ENCODE assay signal across 8 mouse cellular contexts in the genomic region with DNA sequence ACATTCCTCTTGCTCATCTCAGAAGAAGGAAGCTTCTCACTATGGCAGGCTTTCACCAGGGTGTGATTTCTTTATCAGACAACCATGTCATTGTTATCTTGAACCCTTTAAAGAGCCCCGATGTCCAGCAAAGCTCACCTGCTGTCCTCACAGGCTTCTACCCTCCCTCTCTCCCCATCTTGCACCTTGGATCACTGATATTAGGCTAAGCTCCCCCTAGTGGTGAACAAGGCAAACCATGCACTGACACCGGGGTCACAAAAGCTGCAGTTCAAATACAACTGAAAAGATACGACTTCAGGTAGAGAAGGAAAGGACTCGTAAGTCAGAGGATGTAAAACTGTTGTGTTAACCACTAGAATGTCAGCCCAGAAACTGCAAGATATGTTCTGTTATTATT. TPM values are rescaled to one million over a fixed set of nuclear protein-coding genes. Genes with fewer than 3 reads are reported as not detected.
DNase-seq lines count a peak whose midpoint lies in the region; ATAC-seq lines count a peak whose summit lies in the region.

No protein-coding gene starts in this region.

- no peak overlapping the region for H3K4me2 ChIP-seq in heart, embryonic 11.5 days

- peak; percentile 33 for DNase-seq in heart, adult 8-10 months (ENCODE audit: low spot score)
- DNase-seq in urinary bladder, postnatal 25 days (ENCODE audit: low spot score) = peak; percentile 9
- DNase-seq in urinary bladder, postnatal 36 days (ENCODE audit: low spot score in 2 of 2) = no peak
- peak; percentile 67 for DNase-seq in embryo, embryonic 10.5 days (ENCODE audit: low spot score)
- DNase-seq in right cerebral cortex, adult 2 months (ENCODE audit: low spot score in 2 of 2) = no peak
- DNase-seq in urinary bladder, postnatal 14 days (ENCODE audit: low spot score) = no peak

- no peak overlapping the region for H3K4me3 ChIP-seq in heart, embryonic 11.5 days (ENCODE audit: low read depth, low read length)

- no peak overlapping the region for H3K27ac ChIP-seq in heart, embryonic 11.5 days (ENCODE audit: low read depth, low read length)

- H3K9ac ChIP-seq in heart, embryonic 11.5 days (ENCODE audit: low read depth, low read length) = no peak overlapping the region

- H3K36me3 ChIP-seq in heart, embryonic 11.5 days (ENCODE audit: control insufficient read depth, insufficient read depth, low read length) = no peaks in the 10 kb centered on the region

- no peaks in the 10 kb centered on the region for H3K9me3 ChIP-seq in heart, embryonic 11.5 days (replicated peaks; ENCODE audit: control insufficient read depth, low read length)

- ATAC-seq in heart, embryonic 11.5 days (replicated peaks; ENCODE audit: insufficient number of reproducible peaks, low FRiP score, low TSS enrichment) = no peak
- ATAC-seq in megakaryocyte progenitor cell, adult 5-6 weeks (replicated peaks; ENCODE audit: poor library complexity) = peak; percentile 84

- WGBS in heart, embryonic 11.5 days (ENCODE audit: insufficient replicate concordance) = 28% methylated on average over 4 of the region's 4 CpGs

- no peaks in the 10 kb centered on the region for H3K27me3 ChIP-seq in heart, embryonic 11.5 days (ENCODE audit: control insufficient read depth, insufficient read depth, low read length)

- H3K4me1 ChIP-seq in heart, embryonic 11.5 days (ENCODE audit: control insufficient read depth, insufficient read depth, low read length) = no peaks in the 10 kb centered on the region

RNA-seq across cellular contexts. Expression of gene Arglu1, which starts 43.5 kb away (rescaled TPM):
- total RNA-seq in heart, adult 8-10 months (2022) = 10 to 100 TPM; 21.1 to 35.1 (median 27.4) TPM
- 78.4 and 85.9 TPM in 2 replicates for polyA plus RNA-seq in heart, embryonic 11.5 days (2014; fragmentation: Nextera tagmentation; extraction: Ambion mirVana)
- 85.5 and 96.3 TPM in 2 replicates for total RNA-seq in megakaryocyte progenitor cell, adult 5-6 weeks (2015)
- total RNA-seq in megakaryocyte progenitor cell, adult 5-6 weeks (2017) = 97.6 and 140 TPM in 2 replicates

Comparison
In these comparisons a context has a peak if more than half of its experiments do, and no peak if none do; other contexts are left out.
1. DNase-seq: peak in heart, adult 8-10 months (single experiment), urinary bladder, postnatal 25 days (single experiment) and embryo, embryonic 10.5 days (single experiment); none in urinary bladder, postnatal 36 days (0 of 2), right cerebral cortex, adult 2 months (0 of 2) and urinary bladder, postnatal 14 days (single experiment).